Mouse (Mus musculus): ENCODE data around the gene Prkce.

Prkce gene

GRCm38 (mm10) chr17:86559206-86559891 is 391.8 kb downstream of the Prkce start:
- no peak for DNase-seq (ENCODE audit: low spot score in 2 of 2)

DNA sequence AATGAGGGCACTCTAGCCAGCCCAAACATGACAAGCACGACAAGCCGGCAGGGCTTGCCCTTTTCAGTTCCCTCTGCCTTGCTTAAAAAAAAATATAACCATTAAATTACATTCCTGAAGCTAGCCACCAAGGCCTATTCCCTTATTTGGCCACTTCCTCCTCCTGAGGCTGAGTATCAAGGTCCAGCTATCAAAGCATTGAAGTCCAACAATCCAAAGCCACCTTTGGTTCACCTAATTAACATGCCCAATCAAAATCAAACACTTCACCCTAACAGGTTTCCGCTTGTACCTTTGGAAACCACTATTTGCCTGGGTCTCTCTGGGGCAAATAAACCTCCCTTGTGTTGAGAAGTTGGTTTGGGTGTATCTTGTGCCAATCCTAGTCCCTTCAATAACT is 392.9 kb downstream of the Prkce start:
- DNase-seq (ENCODE audit: low spot score in 2 of 2): no peak

DNA sequence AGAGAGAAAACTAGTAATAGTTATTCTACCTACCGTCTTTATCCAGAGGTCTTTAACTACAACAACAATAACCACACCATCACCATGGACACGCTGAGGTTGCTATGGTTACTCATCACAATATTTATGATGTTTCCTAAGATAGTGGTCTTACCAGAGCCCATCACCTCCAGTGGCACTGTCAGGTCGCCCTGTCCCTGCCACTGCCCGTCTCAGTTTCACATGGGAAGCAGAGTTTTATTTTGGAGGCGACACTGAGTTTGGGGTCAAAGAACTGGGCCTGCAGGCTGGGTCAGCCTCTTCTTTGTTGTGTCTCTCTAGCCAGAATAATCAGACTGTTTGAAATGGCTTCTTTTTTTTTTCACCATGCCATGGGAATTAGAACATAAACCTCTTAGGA is 402.9 kb downstream of the Prkce start:
- DNase-seq (ENCODE audit: low spot score in 2 of 2): no peak

- DNase-seq (ENCODE audit: low spot score in 2 of 2): no peak
Measured at GRCm38 (mm10) chr17:86571266-86571665, 403.7 kb downstream of the Prkce start.

- no peak for DNase-seq (ENCODE audit: low spot score in 2 of 2)
Measured at GRCm38 (mm10) chr17:86572136-86572535, 404.6 kb downstream of the Prkce start.

DNA sequence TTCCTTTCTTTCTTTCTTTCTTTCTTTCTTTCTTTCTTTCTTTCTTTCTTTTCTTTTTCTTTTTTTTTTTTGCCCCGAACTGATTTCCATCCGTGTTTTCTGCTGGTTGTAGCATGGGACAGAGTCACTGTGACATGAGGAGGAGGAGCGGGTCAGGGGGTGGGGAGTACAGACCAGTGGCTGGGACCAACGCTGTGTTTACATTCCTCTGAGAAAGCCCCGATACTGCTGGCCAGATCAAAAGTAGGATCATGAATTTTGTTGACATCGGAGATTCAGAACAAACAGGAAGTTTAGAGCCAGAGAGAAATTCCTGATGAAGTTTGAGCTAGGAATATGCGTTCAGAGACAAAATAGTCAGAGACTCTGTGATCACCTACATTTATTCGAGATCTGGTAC is 405.0 kb downstream of the Prkce start:
- DNase-seq (ENCODE audit: low spot score in 2 of 2): no peak

GRCm38 (mm10) chr17:86573596-86574248 is 406.1 kb downstream of the Prkce start:
- no peak for DNase-seq (ENCODE audit: low spot score in 2 of 2)

GRCm38 (mm10) chr17:86580724-86581123 is 413.1 kb downstream of the Prkce start:
- no peak for DNase-seq (ENCODE audit: low spot score in 2 of 2)

DNA sequence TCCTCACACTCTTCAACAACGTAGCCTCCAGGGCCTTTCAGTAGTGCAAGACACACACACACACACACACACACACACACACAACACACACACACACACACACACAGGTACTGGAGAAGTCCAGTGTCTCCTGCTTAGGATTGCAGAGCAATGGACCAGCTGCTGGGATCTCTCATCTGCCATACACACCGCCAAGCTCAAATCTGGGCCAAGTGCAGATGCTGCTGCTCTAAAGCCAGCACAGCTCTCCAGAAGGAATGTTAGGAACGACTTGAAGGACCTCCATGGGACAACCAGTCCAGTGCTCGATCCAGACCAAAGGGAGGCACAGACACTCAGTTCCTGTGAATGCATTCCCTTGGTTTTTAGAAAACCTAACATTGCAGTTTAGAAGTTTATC is 414.8 kb downstream of the Prkce start:
- peak in 1 of 2 experiments; percentile 30 for DNase-seq (ENCODE audit: low spot score in 2 of 2)

DNA sequence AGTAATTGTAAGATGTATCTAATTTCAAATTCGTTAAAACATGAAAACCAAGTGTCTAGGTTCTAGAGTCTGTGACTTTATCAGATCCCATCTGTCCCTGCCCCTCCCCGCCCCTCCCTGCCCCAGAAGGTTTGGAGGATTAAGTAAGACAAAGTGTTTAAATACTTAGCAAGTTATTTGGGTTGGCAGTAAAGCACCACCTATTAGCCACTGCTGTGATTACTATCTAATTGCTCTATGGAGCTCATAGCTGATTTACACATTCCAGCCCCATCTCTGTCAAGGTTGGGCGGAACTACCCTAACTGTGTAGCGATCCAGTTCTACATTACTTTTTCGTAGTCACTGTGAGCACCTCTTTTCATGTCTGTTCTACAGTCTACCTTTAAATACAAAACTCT is 418.9 kb downstream of the Prkce start:
- DNase-seq (ENCODE audit: low spot score in 2 of 2): no peak

DNA sequence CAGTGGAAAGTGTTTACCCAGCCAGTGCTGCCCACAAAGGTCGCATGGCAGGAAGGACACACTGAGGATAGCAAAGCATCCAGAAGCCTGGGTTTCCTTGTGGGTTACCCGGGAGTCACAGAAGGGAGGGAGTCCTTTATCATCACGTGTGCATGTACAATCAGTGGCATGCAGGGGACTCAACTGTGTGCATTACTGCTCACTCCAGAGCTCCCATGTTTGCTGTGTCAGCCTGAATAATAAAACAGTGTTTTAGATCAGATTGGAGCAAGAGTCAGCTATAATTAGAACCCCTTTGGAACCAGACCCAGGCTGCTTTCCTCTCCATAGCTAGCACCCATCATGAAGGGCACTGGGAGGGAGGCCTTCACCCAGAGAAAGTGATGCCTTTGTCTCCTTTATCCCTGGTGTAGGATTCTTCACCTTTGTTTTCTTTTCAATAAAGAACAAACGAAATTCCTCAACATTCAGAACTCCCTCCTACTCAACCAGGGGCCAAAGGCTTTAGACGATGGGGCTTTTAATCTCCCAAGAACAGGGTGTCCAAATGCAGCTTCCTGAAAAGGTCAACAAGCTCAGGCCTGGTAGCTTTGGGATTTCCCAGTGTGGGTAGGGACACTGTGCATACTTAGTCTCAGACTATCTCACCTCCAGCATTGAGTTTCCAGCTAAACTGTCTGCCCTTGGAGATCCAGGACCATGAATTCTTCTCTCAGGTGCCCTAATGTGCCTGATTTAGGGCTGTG is 421.3 kb downstream of the Prkce start:
- no peak for DNase-seq (ENCODE audit: low spot score in 2 of 2)

GRCm38 (mm10) chr17:86589681-86590080 is 422.1 kb downstream of the Prkce start:
- no peak for DNase-seq (ENCODE audit: low spot score in 2 of 2)

- no peak for DNase-seq (ENCODE audit: low spot score in 2 of 2)
Measured at GRCm38 (mm10) chr17:86591241-86591640, 423.7 kb downstream of the Prkce start.

DNA sequence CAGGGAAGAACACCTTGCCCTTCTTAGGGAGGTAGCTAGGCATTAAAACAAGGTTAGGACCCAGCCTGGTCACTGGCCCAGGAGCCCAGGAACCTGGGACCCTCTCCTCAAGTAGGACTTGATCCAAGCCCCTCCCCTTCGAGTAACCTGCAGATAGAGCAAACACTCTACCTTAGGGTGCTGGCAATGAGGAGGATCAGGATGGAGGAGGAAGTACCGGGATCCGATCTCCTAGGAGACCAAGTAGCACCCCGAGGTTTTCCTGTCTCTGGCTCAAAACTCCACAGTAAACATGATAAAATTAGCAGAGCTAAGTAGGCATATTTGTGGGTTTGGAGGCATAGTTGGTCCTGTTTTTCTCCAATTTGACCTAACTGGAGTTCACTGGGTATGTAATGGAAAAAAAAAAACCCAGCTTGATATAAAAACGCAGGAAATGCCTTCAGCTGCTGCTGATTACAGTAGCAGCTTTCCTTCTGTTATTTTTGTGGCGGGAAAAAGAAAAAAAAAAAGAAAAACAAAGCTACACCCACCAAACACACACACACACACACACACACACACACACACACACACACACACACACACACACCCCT is 425.5 kb downstream of the Prkce start:
- DNase-seq (ENCODE audit: low spot score in 2 of 2): no peak

DNA sequence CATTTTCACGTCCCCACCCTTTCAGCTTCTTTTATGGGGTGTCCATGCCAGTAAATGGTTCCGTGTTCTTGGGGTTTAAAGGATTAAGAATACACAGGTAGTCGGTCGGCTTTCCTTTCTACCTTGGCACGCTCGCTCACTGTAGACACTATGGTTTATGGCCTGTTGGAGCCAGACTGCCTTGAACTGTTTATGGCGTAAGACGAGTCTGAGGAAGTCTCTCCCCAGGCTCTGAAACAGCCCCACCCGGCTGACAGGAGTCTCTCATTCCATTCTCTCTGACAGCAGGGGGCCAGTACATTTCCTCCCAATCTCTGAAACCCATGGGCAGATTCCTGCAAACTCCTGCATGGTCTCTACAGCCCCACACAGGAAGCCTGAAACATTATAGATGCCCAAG is 427.9 kb downstream of the Prkce start:
- DNase-seq (ENCODE audit: low spot score in 2 of 2): no peak

- no peak for DNase-seq (ENCODE audit: low spot score in 2 of 2)
Measured at GRCm38 (mm10) chr17:86601116-86601515, 433.5 kb downstream of the Prkce start.

DNA sequence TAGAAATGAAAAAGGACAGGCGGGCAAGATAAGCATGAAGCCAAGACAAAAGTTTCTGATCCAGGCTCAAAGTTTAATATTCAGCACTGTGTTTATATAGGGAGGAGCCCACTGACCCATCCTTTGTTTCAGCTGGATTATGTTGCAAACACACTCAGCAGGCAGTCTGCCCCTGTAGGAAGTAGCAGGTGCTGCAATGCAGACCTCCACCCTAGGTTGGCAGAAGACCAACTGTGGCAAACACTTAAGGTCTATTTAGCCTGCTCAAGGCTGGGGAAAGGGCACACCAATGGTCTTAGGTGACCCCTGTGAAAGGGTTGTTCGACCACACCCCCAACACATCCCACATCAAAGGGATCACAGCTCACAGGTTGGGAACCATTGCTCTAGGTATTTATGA is 434.3 kb downstream of the Prkce start:
- no peak for DNase-seq (ENCODE audit: low spot score in 2 of 2)

GRCm38 (mm10) chr17:86603848-86604444 is 436.4 kb downstream of the Prkce start:
- no peak for DNase-seq (ENCODE audit: low spot score in 2 of 2)

DNA sequence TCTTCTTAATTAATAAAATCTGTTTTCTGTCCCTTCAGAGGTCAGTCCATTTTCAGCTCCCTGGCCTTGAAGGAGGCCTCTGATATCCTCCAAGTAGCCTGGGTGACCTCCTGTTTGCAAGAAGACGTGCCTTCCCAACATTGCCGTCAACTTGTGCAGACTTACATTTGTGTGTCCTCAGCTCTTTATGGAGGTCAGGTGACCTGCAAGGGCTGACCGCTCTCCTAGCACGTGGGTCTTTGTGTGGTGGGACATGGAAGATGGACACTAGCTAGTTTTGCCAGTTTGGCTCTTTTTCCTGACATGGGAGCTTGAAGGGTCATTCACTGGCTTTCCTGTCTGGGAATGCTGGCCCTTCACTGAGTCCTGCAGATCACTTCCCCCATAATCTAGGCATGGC is 440.4 kb downstream of the Prkce start:
- no peak for DNase-seq (ENCODE audit: low spot score in 2 of 2)

DNA sequence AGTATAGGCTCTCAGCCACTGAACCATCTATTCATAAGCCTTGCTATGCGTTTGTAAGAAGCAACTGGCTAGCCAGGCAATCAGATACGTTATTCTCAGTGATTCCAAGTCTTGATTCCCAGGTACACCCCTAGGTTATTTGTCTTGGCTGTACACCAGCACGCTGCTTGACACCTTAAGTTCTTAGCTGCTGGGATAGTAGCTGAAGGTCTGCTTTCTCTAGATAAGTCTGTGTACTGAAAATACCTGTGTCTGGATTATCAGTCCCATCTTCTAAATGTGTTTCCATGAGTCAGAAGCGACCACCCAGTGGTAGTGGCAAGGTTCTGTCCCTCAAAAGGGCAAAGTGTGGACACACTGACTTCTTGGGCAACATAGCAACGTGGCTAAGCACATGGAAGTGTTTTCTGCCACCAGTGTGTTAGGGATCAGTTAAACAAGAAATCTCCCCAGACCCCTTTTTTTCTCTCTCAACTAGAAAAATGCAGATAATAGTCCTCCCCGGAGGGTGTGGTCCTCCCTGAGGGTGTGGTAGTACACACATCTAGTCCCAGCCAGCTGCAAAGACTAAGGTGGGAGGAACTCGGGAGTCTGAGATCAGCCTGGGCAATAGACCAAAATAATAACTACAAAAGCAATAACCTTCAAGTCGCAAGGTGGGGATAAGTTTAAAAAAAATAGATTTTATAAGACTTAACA is 442.8 kb downstream of the Prkce start:
- DNase-seq (ENCODE audit: low spot score in 2 of 2): no peak

GRCm38 (mm10) chr17:86611772-86612171 is 444.2 kb downstream of the Prkce start:
- DNase-seq (ENCODE audit: low spot score in 2 of 2): no peak
